Mouse (Mus musculus) neural tube, embryonic 11.5 days (tissue): ENCODE measurements around the gene Akr1cl. TPM values are rescaled to one million over a fixed set of nuclear protein-coding genes. Genes with fewer than 3 reads are reported as not detected.

Source experiments
- ATAC-seq: fragments of 200-750 bp; cut with Nextera tagmentation; 2 replicates; pipeline ENCODE4 v1.8.0; 2017; ENCODE audit warnings: moderate number of reproducible peaks, mild to moderate bottlenecking, moderate TSS enrichment, moderate library complexity; ENCODE audit not compliant: insufficient read depth, low FRiP score, low TSS enrichment
- DNase-seq: peaks from one replicate; pipeline ENCODE4 v3.0.0-alpha.2; 2015; ENCODE audit warnings: low spot score
- H3K27ac ChIP-seq: fragments of 300-500 bp; sonication (generic); 2 replicates; pipeline ENCODE4 v1.5.1; 2014; ENCODE audit warnings: low read depth, mild to moderate bottlenecking, low read length
- H3K27me3 ChIP-seq: fragments of 300-500 bp; sonication (generic); 2 replicates; pipeline ENCODE4 v1.6.1; 2014; ENCODE audit warnings: mild to moderate bottlenecking, low read length, mixed read lengths; ENCODE audit not compliant: control insufficient read depth, insufficient read depth
- H3K36me3 ChIP-seq: fragments of 300-500 bp; sonication (generic); 2 replicates; pipeline ENCODE4 v1.6.1; 2014; ENCODE audit warnings: mild to moderate bottlenecking, low read length, moderate library complexity, mixed read lengths; ENCODE audit not compliant: control insufficient read depth, insufficient read depth
- H3K4me1 ChIP-seq: fragments of 300-500 bp; sonication (generic); 2 replicates; pipeline ENCODE4 v1.6.1; 2014; ENCODE audit warnings: low read length, mixed read lengths; ENCODE audit not compliant: control insufficient read depth, insufficient read depth
- H3K4me2 ChIP-seq: fragments of 300-500 bp; sonication (generic); 2 replicates; pipeline ENCODE4 v1.6.1; 2014; ENCODE audit warnings: low read depth, mild to moderate bottlenecking, moderate library complexity
- H3K4me3 ChIP-seq: fragments of 300-500 bp; sonication (generic); 2 replicates; pipeline ENCODE4 v1.5.1; 2014; ENCODE audit warnings: low read depth, low read length
- H3K9ac ChIP-seq: fragments of 300-500 bp; sonication (generic); 2 replicates; pipeline ENCODE4 v1.6.1; 2014; ENCODE audit warnings: mild to moderate bottlenecking, low read length
- H3K9me3 ChIP-seq: fragments of 300-500 bp; sonication (generic); 2 replicates; pipeline ENCODE4 v1.6.1; 2016; ENCODE audit warnings: low read length; ENCODE audit not compliant: control insufficient read depth
- WGBS: fragments of 180-500 bp; shearing (Covaris S2); extraction: QIAGEN DNeasy Blood & Tissue Kit; methylation state at CpG from one replicate; pipeline ENCODE4 v1.1.7; 2014; 5-methylcytosine and 5-hydroxymethylcytosine counted together
- polyA plus RNA-seq: library from polyadenylated mRNA; unstranded; fragments of >200 nt; fragmentation: Nextera tagmentation; extraction: Ambion mirVana; gene quantifications from 2 replicates; pipeline ENCODE4 v1.2.1, GENCODE M21; 2014

Gene Akr1cl
- polyA plus RNA-seq, 1 experiment from 2014 or later = not detected

GRCm38 (mm10) chr1:65028206-65028605 lies 4.4 kb downstream of the Akr1cl start:
- Histone ChIP-seq H3K4me3 (no peak overlapping the region), H3K4me2 (no peak overlapping the region), H3K9ac (no peak overlapping the region), H3K27me3 (no peaks in the 10 kb centered on the region), H3K4me1 (no peaks in the 10 kb centered on the region), H3K36me3 (no peaks in the 10 kb centered on the region), H3K27ac (no peak overlapping the region), H3K9me3 (no peaks in the 10 kb centered on the region)
- 81% methylated on average over 9 of the region's 9 CpGs for WGBS
- no peak for DNase-seq
- ATAC-seq = no peak

GRCm38 (mm10) chr1:65012726-65013125 lies 19.8 kb downstream of the Akr1cl start:
- no peaks in the 10 kb centered on the region for H3K36me3 ChIP-seq
- ATAC-seq = no peak
- 88% methylated on average over 4 of the region's 4 CpGs for WGBS
- no peak for DNase-seq
- no peak overlapping the region for H3K9ac ChIP-seq
- H3K4me1 ChIP-seq = no peaks in the 10 kb centered on the region
- H3K27ac ChIP-seq = no peak overlapping the region
- H3K4me2 ChIP-seq = no peak overlapping the region
- no peak overlapping the region for H3K4me3 ChIP-seq
- no peaks in the 10 kb centered on the region for H3K27me3 ChIP-seq
- H3K9me3 ChIP-seq = no peaks in the 10 kb centered on the region

GRCm38 (mm10) chr1:65010153-65010552 lies 22.4 kb downstream of the Akr1cl start:
- DNase-seq (peak; percentile 72), ATAC-seq (no peak)
- Histone ChIP-seq H3K27me3 (no peaks in the 10 kb centered on the region), H3K9me3 (no peaks in the 10 kb centered on the region), H3K27ac (no peak overlapping the region), H3K4me1 (no peaks in the 10 kb centered on the region), H3K4me3 (no peak overlapping the region), H3K9ac (no peak overlapping the region), H3K36me3 (no peaks in the 10 kb centered on the region), H3K4me2 (no peak overlapping the region)
- 18% methylated on average over 9 of the region's 9 CpGs for WGBS

GRCm38 (mm10) chr1:65005575-65005974 lies 27.0 kb downstream of the Akr1cl start:
- H3K27me3 ChIP-seq = no peaks in the 10 kb centered on the region
- 88% methylated on average over 6 of the region's 6 CpGs for WGBS
- H3K36me3 ChIP-seq = no peaks in the 10 kb centered on the region
- H3K9me3 ChIP-seq = no peaks in the 10 kb centered on the region
- no peak overlapping the region for H3K27ac ChIP-seq
- ATAC-seq (no peak), DNase-seq (no peak)
- H3K4me1 ChIP-seq = no peaks in the 10 kb centered on the region
- no peak overlapping the region for H3K9ac ChIP-seq
- no peak overlapping the region for H3K4me2 ChIP-seq
- H3K4me3 ChIP-seq = no peak overlapping the region

DNA sequence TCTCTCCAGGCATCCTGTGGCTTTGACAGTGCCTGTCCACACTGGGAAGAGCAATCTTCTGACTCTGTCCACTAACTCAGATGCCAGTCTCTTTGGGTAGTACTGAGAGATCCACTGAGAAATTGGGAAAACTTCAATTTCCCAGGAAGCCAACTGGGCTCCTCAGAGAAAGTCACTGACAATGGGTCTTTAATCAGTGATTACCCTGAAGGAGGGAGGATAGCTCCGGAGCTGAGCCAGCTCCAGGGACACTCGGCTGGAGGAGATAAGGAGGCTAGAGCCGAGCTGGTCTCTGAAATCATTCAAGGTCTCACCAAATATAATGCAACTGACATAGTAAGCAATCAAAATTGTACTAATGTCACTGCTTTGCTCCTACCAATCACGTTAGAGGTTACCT lies 28.0 kb downstream of the Akr1cl start:
- H3K9ac ChIP-seq = no peak overlapping the region
- WGBS = 83% methylated on average over 4 of the region's 4 CpGs
- no peaks in the 10 kb centered on the region for H3K9me3 ChIP-seq
- H3K27ac ChIP-seq = no peak overlapping the region
- H3K4me3 ChIP-seq = no peak overlapping the region
- ATAC-seq = no peak
- H3K4me2 ChIP-seq = no peak overlapping the region
- H3K27me3 ChIP-seq = no peaks in the 10 kb centered on the region
- H3K4me1 ChIP-seq = no peaks in the 10 kb centered on the region
- no peaks in the 10 kb centered on the region for H3K36me3 ChIP-seq
- DNase-seq = no peak

GRCm38 (mm10) chr1:64993206-64993605 lies 39.4 kb downstream of the Akr1cl start:
- Histone ChIP-seq H3K4me2 (no peak overlapping the region), H3K27me3 (no peaks in the 10 kb centered on the region), H3K27ac (no peak overlapping the region), H3K36me3 (no peaks in the 10 kb centered on the region), H3K9ac (no peak overlapping the region), H3K4me3 (no peak overlapping the region), H3K4me1 (no peaks in the 10 kb centered on the region), H3K9me3 (no peaks in the 10 kb centered on the region)
- no peak for ATAC-seq
- WGBS = 85% methylated on average over 4 of the region's 4 CpGs
- DNase-seq = no peak

DNA sequence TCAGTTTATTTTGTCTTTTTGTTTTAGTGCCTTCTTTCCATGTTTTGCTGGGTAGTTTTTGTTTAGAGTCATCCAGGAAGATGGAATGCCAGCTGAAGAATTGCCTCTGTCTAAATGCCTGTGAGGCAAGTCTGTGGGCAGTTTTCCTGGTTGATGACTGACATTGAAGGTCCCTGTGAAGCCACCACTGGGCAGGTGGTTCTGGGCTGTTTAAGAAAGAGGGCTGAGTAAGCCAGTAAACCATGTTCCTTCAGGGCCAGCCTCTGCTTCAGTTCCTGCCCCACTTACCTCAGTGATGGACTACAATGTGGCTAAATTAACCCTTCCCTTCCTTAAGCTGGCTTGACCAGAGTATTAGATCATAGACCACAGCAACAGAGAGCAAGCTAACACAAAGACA lies 44.4 kb downstream of the Akr1cl start:
- Histone ChIP-seq H3K36me3 (no peaks in the 10 kb centered on the region), H3K27ac (no peak overlapping the region), H3K9me3 (no peaks in the 10 kb centered on the region), H3K4me2 (no peak overlapping the region), H3K27me3 (no peaks in the 10 kb centered on the region), H3K4me1 (no peaks in the 10 kb centered on the region), H3K4me3 (no peak overlapping the region), H3K9ac (no peak overlapping the region)
- ATAC-seq (no peak), DNase-seq (no peak)

GRCm38 (mm10) chr1:64986120-64986519 lies 46.4 kb downstream of the Akr1cl start:
- Histone ChIP-seq H3K9me3 (no peaks in the 10 kb centered on the region), H3K27me3 (no peaks in the 10 kb centered on the region), H3K27ac (no peak overlapping the region), H3K4me2 (no peak overlapping the region), H3K36me3 (no peaks in the 10 kb centered on the region), H3K4me3 (no peak overlapping the region), H3K4me1 (no peaks in the 10 kb centered on the region), H3K9ac (no peak overlapping the region)
- ATAC-seq (no peak), DNase-seq (peak; percentile 72)
- WGBS = 51% methylated on average over 7 of the region's 7 CpGs

DNA sequence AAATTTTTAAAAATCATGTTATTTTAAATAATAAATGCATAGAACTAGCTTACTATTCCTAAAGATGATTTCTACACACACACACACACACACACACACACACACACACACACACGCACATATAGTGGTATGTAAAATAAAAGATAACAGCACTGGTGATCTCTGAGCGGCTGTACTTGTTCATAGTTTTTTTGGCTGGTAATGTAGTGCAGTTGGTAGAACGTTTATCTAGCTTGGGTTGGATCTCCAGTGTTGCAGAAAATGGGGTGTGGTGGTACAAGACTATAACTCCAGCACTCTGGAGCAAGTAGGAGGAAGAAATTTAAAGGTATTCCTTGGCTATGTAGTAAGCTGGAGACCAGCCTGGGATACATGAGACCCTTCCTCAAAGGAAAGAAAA lies 49.3 kb downstream of the Akr1cl start:
- no peaks in the 10 kb centered on the region for H3K36me3 ChIP-seq
- no peak for DNase-seq
- 86% methylated on average over 3 of the region's 3 CpGs for WGBS
- H3K4me1 ChIP-seq = no peaks in the 10 kb centered on the region
- H3K4me3 ChIP-seq = no peak overlapping the region
- H3K4me2 ChIP-seq = no peak overlapping the region
- H3K27ac ChIP-seq = no peak overlapping the region
- ATAC-seq = no peak
- H3K9ac ChIP-seq = no peak overlapping the region
- H3K9me3 ChIP-seq = no peaks in the 10 kb centered on the region
- no peaks in the 10 kb centered on the region for H3K27me3 ChIP-seq
